Comparison of ENCODE assay signal across 8 mouse cellular contexts in the genomic region with DNA sequence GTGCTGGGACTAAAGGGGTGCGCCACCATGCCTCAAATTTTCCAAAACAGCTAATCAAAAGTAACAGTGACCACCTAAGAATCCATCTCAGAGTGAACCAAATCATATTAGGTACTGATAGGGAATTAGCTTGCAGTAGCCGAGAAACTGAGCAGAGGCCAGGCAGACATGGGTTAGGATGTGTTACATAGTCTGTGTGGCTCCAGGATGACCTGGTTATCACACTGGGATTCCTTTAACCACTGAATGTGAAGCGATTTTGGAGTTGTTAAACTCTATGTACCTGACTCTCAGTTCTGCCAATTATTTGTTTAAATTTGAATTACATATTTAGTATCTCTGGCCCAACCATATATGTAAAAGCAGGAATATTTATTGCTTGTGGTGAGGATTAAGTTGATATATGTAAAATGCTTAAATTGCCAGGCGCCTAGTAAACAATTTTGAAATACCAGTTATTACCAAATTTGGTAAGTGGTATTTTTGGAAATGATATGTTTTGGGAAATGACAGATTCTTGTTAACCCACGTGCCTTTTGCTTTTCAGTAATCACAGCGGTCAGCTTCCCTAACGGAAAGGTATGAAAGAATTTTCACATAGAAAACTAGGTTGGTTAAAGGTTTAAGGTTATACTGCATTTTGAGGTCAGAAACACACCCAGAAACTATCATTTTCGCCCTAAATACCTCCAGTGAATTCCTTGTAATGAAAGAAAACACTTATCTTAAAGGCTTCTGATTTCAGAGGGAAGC. TPM values are rescaled to one million over a fixed set of nuclear protein-coding genes. Genes with fewer than 3 reads are reported as not detected.
DNase-seq lines count a peak whose midpoint lies in the region; ATAC-seq and TF ChIP-seq lines count a peak whose summit lies in the region.

No protein-coding gene starts in this region.

- TF ChIP-seq POLR2A in cortical plate, adult 2 months (IDR thresholded peaks at IDR 0.05; ENCODE audit: extremely low read depth, insufficient read depth, low read length) = no peak

- TF ChIP-seq CTCF in cortical plate, adult 2 months (IDR thresholded peaks at IDR 0.05; ENCODE audit: extremely low read depth, insufficient read depth, low read length) = no peak
- no peak for TF ChIP-seq CTCF in midbrain, postnatal 0 days (IDR thresholded peaks at IDR 0.05)

- WGBS in kidney, embryonic 15.5 days = 44% methylated on average over 8 of the region's 8 CpGs
- WGBS in intestine, embryonic 14.5 days = 43% methylated on average over 8 of the region's 8 CpGs
- WGBS in midbrain, postnatal 0 days = 48% methylated on average over 8 of the region's 8 CpGs

- no peaks in the 10 kb centered on the region for H3K9me3 ChIP-seq in kidney, embryonic 15.5 days (replicated peaks)
- H3K9me3 ChIP-seq in intestine, embryonic 14.5 days (ENCODE audit: control insufficient read depth, low read length) = no peaks in the 10 kb centered on the region
- no peaks in the 10 kb centered on the region for H3K9me3 ChIP-seq in midbrain, postnatal 0 days (ENCODE audit: low read length)

- peak; percentile 5; the same call in 1 of the 2 replicates for ATAC-seq in kidney, embryonic 15.5 days (replicated peaks; ENCODE audit: low FRiP score)
- peak; percentile 7; the same call in 1 of the 2 replicates for ATAC-seq in intestine, embryonic 14.5 days (replicated peaks; ENCODE audit: low FRiP score, low TSS enrichment, low read depth)
- ATAC-seq in midbrain, postnatal 0 days (ENCODE audit: low FRiP score) = no peak

- peak overlapping the region; percentile 66 for H3K4me3 ChIP-seq in kidney, embryonic 15.5 days (replicated peaks)
- H3K4me3 ChIP-seq in cortical plate, adult 2 months (ENCODE audit: insufficient read depth, low read length) = peak overlapping the region; percentile 49; the same call in 1 of the 2 replicates
- H3K4me3 ChIP-seq in intestine, embryonic 14.5 days (ENCODE audit: low read depth, low read length) = peak overlapping the region; percentile 74
- peak overlapping the region; percentile 50 for H3K4me3 ChIP-seq in midbrain, postnatal 0 days (ENCODE audit: low read depth, low read length)

- H3K27me3 ChIP-seq in kidney, embryonic 15.5 days = no peaks in the 10 kb centered on the region
- H3K27me3 ChIP-seq in intestine, embryonic 14.5 days (replicated peaks; ENCODE audit: control insufficient read depth, insufficient read depth, low read length) = no peaks in the 10 kb centered on the region
- no peaks in the 10 kb centered on the region for H3K27me3 ChIP-seq in midbrain, postnatal 0 days (ENCODE audit: insufficient read depth, low read length)

- peaks cover 15% of the 10 kb centered on the region for H3K36me3 ChIP-seq in kidney, embryonic 15.5 days
- H3K36me3 ChIP-seq in intestine, embryonic 14.5 days (ENCODE audit: control insufficient read depth, insufficient read depth, low read length) = peaks cover 9% of the 10 kb centered on the region; the same call in 1 of the 2 replicates
- H3K36me3 ChIP-seq in midbrain, postnatal 0 days (ENCODE audit: insufficient read depth, low read length) = no peaks in the 10 kb centered on the region

- peak overlapping the region; percentile 65 for H3K4me2 ChIP-seq in kidney, embryonic 15.5 days
- H3K4me2 ChIP-seq in intestine, embryonic 14.5 days (ENCODE audit: low read length) = peak overlapping the region; percentile 54
- H3K4me2 ChIP-seq in midbrain, postnatal 0 days (ENCODE audit: low read depth, low read length, poor library complexity, severe bottlenecking) = peak overlapping the region; percentile 38; the same call in 1 of the 2 replicates

- H3K4me1 ChIP-seq in kidney, embryonic 15.5 days = peaks cover 25% of the 10 kb centered on the region
- 0 out of 2 replicates have a peak, but pooled peaks cover 1% of the 10 kb centered on the region for H3K4me1 ChIP-seq in cortical plate, adult 2 months (ENCODE audit: control insufficient read depth, insufficient read depth, low read length)
- peaks cover 19% of the 10 kb centered on the region for H3K4me1 ChIP-seq in intestine, embryonic 14.5 days (replicated peaks; ENCODE audit: control insufficient read depth, insufficient read depth, low read length)
- peaks cover 15% of the 10 kb centered on the region for H3K4me1 ChIP-seq in midbrain, postnatal 0 days (ENCODE audit: insufficient read depth, low read length)

- H3K9ac ChIP-seq in kidney, embryonic 15.5 days = peak overlapping the region; percentile 23; the same call in 1 of the 2 replicates
- peak overlapping the region; percentile 13; the same call in 1 of the 2 replicates for H3K9ac ChIP-seq in intestine, embryonic 14.5 days (ENCODE audit: low read length)
- H3K9ac ChIP-seq in midbrain, postnatal 0 days (replicated peaks; ENCODE audit: low read length, poor library complexity, severe bottlenecking) = 0 out of 2 replicates have a peak overlapping the region, but pooled peaks have one; percentile 19

- H3K27ac ChIP-seq in kidney, embryonic 15.5 days = peak overlapping the region; percentile 81
- no peak overlapping the region for H3K27ac ChIP-seq in cortical plate, adult 2 months (ENCODE audit: insufficient read depth, low read length)
- H3K27ac ChIP-seq in intestine, embryonic 14.5 days (ENCODE audit: low read depth) = peak overlapping the region; percentile 64
- peak overlapping the region; percentile 55; the same call in 1 of the 2 replicates for H3K27ac ChIP-seq in midbrain, postnatal 0 days (ENCODE audit: low read depth, low read length)

- DNase-seq in kidney, postnatal 25 days = no peak
- DNase-seq in intestine, embryonic 14.5 days (ENCODE audit: low spot score) = no peak
- no peak for DNase-seq in midbrain, postnatal 0 days (ENCODE audit: low spot score)
- DNase-seq in frontal cortex, postnatal 10 days (ENCODE audit: low spot score in 2 of 2) = no peak
- DNase-seq in thymus, adult 18-20 months = no peak
- DNase-seq in adrenal gland, postnatal 36 days = no peak

RNA-seq across cellular contexts. Expression of gene Mrpl45, which starts 0.6 kb away (rescaled TPM):
- 52.4 and 54.1 TPM in 2 replicates for polyA plus RNA-seq in kidney, embryonic 15.5 days (2015; fragmentation: Nextera tagmentation; extraction: Ambion mirVana)
- polyA plus RNA-seq in cortical plate, adult 2 months (2012; rRNA removed) = 27.7 and 29.5 TPM in 2 replicates
- 52.1 and 55.5 TPM in 2 replicates for polyA plus RNA-seq in intestine, embryonic 14.5 days (2014; fragmentation: Nextera tagmentation; extraction: Ambion mirVana)
- 21.4 and 29.1 TPM in 2 replicates for total RNA-seq in midbrain, postnatal 0 days (2014; rRNA removed)
- 33.0 and 36.0 TPM in 2 replicates for polyA plus RNA-seq in midbrain, postnatal 0 days (2015; fragmentation: Nextera tagmentation; extraction: Ambion mirVana)
- total RNA-seq in adrenal gland, postnatal 36 days (2021) = 10 to 100 TPM; 31.5 to 32.3 TPM

RNA-seq across cellular contexts. Expression of gene Npepps, which starts 34.5 kb away (rescaled TPM):
- polyA plus RNA-seq in kidney, embryonic 15.5 days (2015; fragmentation: Nextera tagmentation; extraction: Ambion mirVana) = 76.9 and 88.5 TPM in 2 replicates
- polyA plus RNA-seq in cortical plate, adult 2 months (2012; rRNA removed) = 81.2 and 88.0 TPM in 2 replicates
- 83.1 and 90.0 TPM in 2 replicates for polyA plus RNA-seq in intestine, embryonic 14.5 days (2014; fragmentation: Nextera tagmentation; extraction: Ambion mirVana)
- 52.5 and 81.0 TPM in 2 replicates for total RNA-seq in midbrain, postnatal 0 days (2014; rRNA removed)
- polyA plus RNA-seq in midbrain, postnatal 0 days (2015; fragmentation: Nextera tagmentation; extraction: Ambion mirVana) = 97.8 and 109 TPM in 2 replicates
- total RNA-seq in adrenal gland, postnatal 36 days (2021) = 10 to 100 TPM; 81.8 to 86.1 TPM

RNA-seq across cellular contexts. Expression of gene Gpr179, which starts 37.0 kb away (rescaled TPM):
- polyA plus RNA-seq in kidney, embryonic 15.5 days (2015; fragmentation: Nextera tagmentation; extraction: Ambion mirVana) = 0.10 and 0.53 TPM in 2 replicates
- 0.15 and 0.21 TPM in 2 replicates for polyA plus RNA-seq in cortical plate, adult 2 months (2012; rRNA removed)
- polyA plus RNA-seq in intestine, embryonic 14.5 days (2014; fragmentation: Nextera tagmentation; extraction: Ambion mirVana) = 0.11 and 0.15 TPM in 2 replicates
- 0.57 and 0.71 TPM in 2 replicates for total RNA-seq in midbrain, postnatal 0 days (2014; rRNA removed)
- polyA plus RNA-seq in midbrain, postnatal 0 days (2015; fragmentation: Nextera tagmentation; extraction: Ambion mirVana) = 0.66 and 0.78 TPM in 2 replicates
- total RNA-seq in adrenal gland, postnatal 36 days (2021) = 1 to 10 TPM in 1 of 2 experiments, under 1 TPM in 1; 0.93 to 1.2 TPM

RNA-seq across cellular contexts. Expression of gene Socs7, which starts 47.4 kb away (rescaled TPM):
- 3.8 and 3.9 TPM in 2 replicates for polyA plus RNA-seq in kidney, embryonic 15.5 days (2015; fragmentation: Nextera tagmentation; extraction: Ambion mirVana)
- 47.9 and 49.7 TPM in 2 replicates for polyA plus RNA-seq in cortical plate, adult 2 months (2012; rRNA removed)
- 2.1 and 2.5 TPM in 2 replicates for polyA plus RNA-seq in intestine, embryonic 14.5 days (2014; fragmentation: Nextera tagmentation; extraction: Ambion mirVana)
- total RNA-seq in midbrain, postnatal 0 days (2014; rRNA removed) = 54.9 and 60.4 TPM in 2 replicates
- 6.9 and 7.4 TPM in 2 replicates for polyA plus RNA-seq in midbrain, postnatal 0 days (2015; fragmentation: Nextera tagmentation; extraction: Ambion mirVana)
- 10 to 100 TPM; 20.6 to 22.1 TPM for total RNA-seq in adrenal gland, postnatal 36 days (2021)
